15 mouse cellular contexts compared by ENCODE assay signal in genomic region chr4:116782171-116782570, GRCm38 (mm10). TPM values are rescaled to one million over a fixed set of nuclear protein-coding genes. Genes with fewer than 3 reads are reported as not detected.
DNase-seq lines count a peak whose midpoint lies in the region; ATAC-seq and TF ChIP-seq lines count a peak whose summit lies in the region.
"Had no signal": no experiment of that assay in that cellular context is flagged by ENCODE, and none has a peak within 500 bp of the region (broad histone marks: within the 10 kb centered on the region; RNA-seq: fewer than 3 reads in every experiment).

No protein-coding gene starts in this region.

- no peaks in the 10 kb centered on the region for H3K36me3 ChIP-seq in forebrain, embryonic 12.5 days (replicated peaks)
- no peaks in the 10 kb centered on the region for H3K36me3 ChIP-seq in forebrain, embryonic 16.5 days (ENCODE audit: control insufficient read depth, insufficient read depth)
- H3K36me3 ChIP-seq in midbrain, embryonic 10.5 days: no peaks in the 10 kb centered on the region
- H3K36me3 ChIP-seq in midbrain, postnatal 0 days (ENCODE audit: insufficient read depth, low read length): no peaks in the 10 kb centered on the region
- no peaks in the 10 kb centered on the region for H3K36me3 ChIP-seq in neural tube, embryonic 11.5 days (ENCODE audit: control insufficient read depth, insufficient read depth, low read length)
- H3K36me3 ChIP-seq: liver, embryonic 15.5 days had no signal

- peak; percentile 53 for DNase-seq in midbrain, embryonic 10.5 days (ENCODE audit: low spot score)
- DNase-seq in midbrain, postnatal 0 days (ENCODE audit: low spot score): no peak
- peak; percentile 55 for DNase-seq in embryo, embryonic 10 days (ENCODE audit: low spot score)
- peak; percentile 40 for DNase-seq in neural tube, embryonic 11.5 days (ENCODE audit: low spot score)
- DNase-seq in right cerebral cortex, postnatal 25 days: no peak
- no peak for DNase-seq in kidney, postnatal 25 days
- DNase-seq: adrenal gland, postnatal 14 days; cerebellum, adult 18-20 months; gastrocnemius, adult 2 months; lung, postnatal 36 days had no signal

- 5% methylated on average over 8 of the region's 8 CpGs for WGBS in forebrain, embryonic 12.5 days
- WGBS in forebrain, embryonic 16.5 days: 9% methylated on average over 8 of the region's 8 CpGs
- 4% methylated on average over 8 of the region's 8 CpGs for WGBS in midbrain, embryonic 10.5 days
- WGBS in midbrain, postnatal 0 days: 6% methylated on average over 8 of the region's 8 CpGs
- 6% methylated on average over 8 of the region's 8 CpGs for WGBS in neural tube, embryonic 11.5 days

- no peaks in the 10 kb centered on the region for H3K9me3 ChIP-seq in forebrain, embryonic 12.5 days
- H3K9me3 ChIP-seq in forebrain, embryonic 16.5 days (ENCODE audit: control insufficient read depth, low read length): no peaks in the 10 kb centered on the region
- H3K9me3 ChIP-seq in midbrain, embryonic 10.5 days (replicated peaks): 0 out of 2 replicates have a peak, but pooled peaks cover 5% of the 10 kb centered on the region
- no peaks in the 10 kb centered on the region for H3K9me3 ChIP-seq in midbrain, postnatal 0 days (ENCODE audit: low read length)
- peaks cover 2% of the 10 kb centered on the region; the same call in 1 of the 2 replicates for H3K9me3 ChIP-seq in neural tube, embryonic 11.5 days (ENCODE audit: control insufficient read depth, low read length)
- H3K9me3 ChIP-seq: liver, embryonic 15.5 days had no signal

- no peak overlapping the region for H3K4me3 ChIP-seq in forebrain, embryonic 12.5 days (replicated peaks)
- no peak overlapping the region for H3K4me3 ChIP-seq in forebrain, embryonic 16.5 days (replicated peaks; ENCODE audit: low read length)
- peak overlapping the region; percentile 35; the same call in 1 of the 2 replicates for H3K4me3 ChIP-seq in midbrain, embryonic 10.5 days
- H3K4me3 ChIP-seq in midbrain, postnatal 0 days (ENCODE audit: low read depth, low read length): no peak overlapping the region
- H3K4me3 ChIP-seq in neural tube, embryonic 11.5 days (ENCODE audit: low read depth, low read length): no peak overlapping the region
- H3K4me3 ChIP-seq: gastrocnemius, adult 2 months; liver, embryonic 15.5 days had no signal

- H3K4me1 ChIP-seq in forebrain, embryonic 12.5 days: peaks cover 15% of the 10 kb centered on the region
- no peaks in the 10 kb centered on the region for H3K4me1 ChIP-seq in forebrain, embryonic 16.5 days (replicated peaks; ENCODE audit: control insufficient read depth, insufficient read depth, low read length)
- H3K4me1 ChIP-seq in midbrain, embryonic 10.5 days: peaks cover 24% of the 10 kb centered on the region
- H3K4me1 ChIP-seq in midbrain, postnatal 0 days (ENCODE audit: insufficient read depth, low read length): no peaks in the 10 kb centered on the region
- H3K4me1 ChIP-seq in neural tube, embryonic 11.5 days (ENCODE audit: control insufficient read depth, insufficient read depth, low read length): peaks cover 8% of the 10 kb centered on the region
- H3K4me1 ChIP-seq: liver, embryonic 15.5 days had no signal

- no peak for ATAC-seq in forebrain, embryonic 12.5 days (ENCODE audit: low FRiP score)
- ATAC-seq in forebrain, embryonic 16.5 days: no peak
- ATAC-seq in midbrain, postnatal 0 days (ENCODE audit: low FRiP score): no peak
- no peak for ATAC-seq in neural tube, embryonic 11.5 days (ENCODE audit: insufficient read depth, low FRiP score, low TSS enrichment)
- ATAC-seq: inflammation-experienced regulatory T-cells, adult 6 months had no signal

- no peaks in the 10 kb centered on the region for H3K27me3 ChIP-seq in forebrain, embryonic 12.5 days
- H3K27me3 ChIP-seq in forebrain, embryonic 16.5 days (replicated peaks; ENCODE audit: control insufficient read depth, insufficient read depth, low read length): no peaks in the 10 kb centered on the region
- peaks cover 19% of the 10 kb centered on the region for H3K27me3 ChIP-seq in midbrain, embryonic 10.5 days (ENCODE audit: low read depth, poor library complexity, severe bottlenecking)
- H3K27me3 ChIP-seq in midbrain, postnatal 0 days (ENCODE audit: insufficient read depth, low read length): no peaks in the 10 kb centered on the region; the same call in 1 of the 2 replicates
- H3K27me3 ChIP-seq in neural tube, embryonic 11.5 days (ENCODE audit: control insufficient read depth, insufficient read depth, low read length): no peaks in the 10 kb centered on the region
- H3K27me3 ChIP-seq: liver, embryonic 15.5 days had no signal

- H3K27ac ChIP-seq in forebrain, embryonic 12.5 days: no peak overlapping the region
- no peak overlapping the region for H3K27ac ChIP-seq in forebrain, embryonic 16.5 days (ENCODE audit: low read length)
- H3K27ac ChIP-seq in midbrain, embryonic 10.5 days (replicated peaks): peak overlapping the region; percentile 81
- no peak overlapping the region for H3K27ac ChIP-seq in midbrain, postnatal 0 days (ENCODE audit: low read depth, low read length)
- no peak overlapping the region for H3K27ac ChIP-seq in neural tube, embryonic 11.5 days (ENCODE audit: low read depth, low read length)
- H3K27ac ChIP-seq: gastrocnemius, adult 2 months; kidney, postnatal 0 days; liver, embryonic 15.5 days had no signal

- no peak for TF ChIP-seq CTCF in midbrain, postnatal 0 days (IDR thresholded peaks at IDR 0.05)

- H3K9ac ChIP-seq in forebrain, embryonic 12.5 days: no peak overlapping the region
- no peak overlapping the region for H3K9ac ChIP-seq in forebrain, embryonic 16.5 days (replicated peaks; ENCODE audit: low read depth, low read length)
- no peak overlapping the region for H3K9ac ChIP-seq in midbrain, postnatal 0 days (replicated peaks; ENCODE audit: low read length, poor library complexity, severe bottlenecking)
- peak overlapping the region; percentile 47 for H3K9ac ChIP-seq in neural tube, embryonic 11.5 days (ENCODE audit: low read length)
- H3K9ac ChIP-seq: liver, embryonic 15.5 days had no signal

- H3K4me2 ChIP-seq in forebrain, embryonic 12.5 days: 0 out of 2 replicates have a peak overlapping the region, but pooled peaks have one; percentile 5
- no peak overlapping the region for H3K4me2 ChIP-seq in forebrain, embryonic 16.5 days (ENCODE audit: low read length)
- no peak overlapping the region for H3K4me2 ChIP-seq in midbrain, postnatal 0 days (ENCODE audit: low read depth, low read length, poor library complexity, severe bottlenecking)
- H3K4me2 ChIP-seq in neural tube, embryonic 11.5 days (ENCODE audit: low read depth): peak overlapping the region; percentile 24
- H3K4me2 ChIP-seq: liver, embryonic 15.5 days had no signal

RNA-seq across cellular contexts. Expression of gene Toe1, which starts 25.3 kb away (rescaled TPM):
- polyA plus RNA-seq in forebrain, embryonic 12.5 days (2016; fragmentation: Nextera tagmentation; extraction: Ambion mirVana): 32.0 and 34.1 TPM in 2 replicates
- polyA plus RNA-seq in forebrain, embryonic 16.5 days (2015; fragmentation: Nextera tagmentation; extraction: Ambion mirVana): 32.6 and 36.7 TPM in 2 replicates
- 38.8 and 40.9 TPM in 2 replicates for polyA plus RNA-seq in midbrain, embryonic 10.5 days (2016; fragmentation: Nextera tagmentation; extraction: Ambion mirVana)
- total RNA-seq in midbrain, postnatal 0 days (2014; rRNA removed): 38.9 and 42.9 TPM in 2 replicates
- polyA plus RNA-seq in midbrain, postnatal 0 days (2015; fragmentation: Nextera tagmentation; extraction: Ambion mirVana): 22.5 and 26.2 TPM in 2 replicates
- 34.8 and 36.1 TPM in 2 replicates for polyA plus RNA-seq in neural tube, embryonic 11.5 days (2014; fragmentation: Nextera tagmentation; extraction: Ambion mirVana)

RNA-seq across cellular contexts. Expression of gene Mutyh, which starts 25.4 kb away (rescaled TPM):
- polyA plus RNA-seq in forebrain, embryonic 12.5 days (2016; fragmentation: Nextera tagmentation; extraction: Ambion mirVana): 17.7 and 20.5 TPM in 2 replicates
- polyA plus RNA-seq in forebrain, embryonic 16.5 days (2015; fragmentation: Nextera tagmentation; extraction: Ambion mirVana): 8.4 and 10.2 TPM in 2 replicates
- 27.1 and 27.3 TPM in 2 replicates for polyA plus RNA-seq in midbrain, embryonic 10.5 days (2016; fragmentation: Nextera tagmentation; extraction: Ambion mirVana)
- total RNA-seq in midbrain, postnatal 0 days (2014; rRNA removed): 5.1 and 5.6 TPM in 2 replicates
- 3.0 and 4.5 TPM in 2 replicates for polyA plus RNA-seq in midbrain, postnatal 0 days (2015; fragmentation: Nextera tagmentation; extraction: Ambion mirVana)
- polyA plus RNA-seq in neural tube, embryonic 11.5 days (2014; fragmentation: Nextera tagmentation; extraction: Ambion mirVana): 15.5 and 17.4 TPM in 2 replicates

RNA-seq across cellular contexts. Expression of gene Hpdl, which starts 39.3 kb away (rescaled TPM):
- polyA plus RNA-seq in forebrain, embryonic 12.5 days (2016; fragmentation: Nextera tagmentation; extraction: Ambion mirVana): 0.96 and 1.6 TPM in 2 replicates
- polyA plus RNA-seq in forebrain, embryonic 16.5 days (2015; fragmentation: Nextera tagmentation; extraction: Ambion mirVana): 0.48 and 0.52 TPM in 2 replicates
- 1.0 and 1.2 TPM in 2 replicates for polyA plus RNA-seq in midbrain, embryonic 10.5 days (2016; fragmentation: Nextera tagmentation; extraction: Ambion mirVana)
- total RNA-seq in midbrain, postnatal 0 days (2014; rRNA removed): 0.55 and 0.71 TPM in 2 replicates
- polyA plus RNA-seq in midbrain, postnatal 0 days (2015; fragmentation: Nextera tagmentation; extraction: Ambion mirVana): 0.74 and 1.1 TPM in 2 replicates
- 1.2 and 1.3 TPM in 2 replicates for polyA plus RNA-seq in neural tube, embryonic 11.5 days (2014; fragmentation: Nextera tagmentation; extraction: Ambion mirVana)

Comparison
In these comparisons a context has a peak if more than half of its experiments do, and no peak if none do; other contexts are left out.
1. H3K4me2 ChIP-seq: peak in forebrain, embryonic 12.5 days (single experiment) and neural tube, embryonic 11.5 days (single experiment); none in forebrain, embryonic 16.5 days (single experiment) and midbrain, postnatal 0 days (single experiment).
2. DNase-seq: peak in midbrain, embryonic 10.5 days (single experiment), embryo, embryonic 10 days (single experiment) and neural tube, embryonic 11.5 days (single experiment); none in midbrain, postnatal 0 days (single experiment), right cerebral cortex, postnatal 25 days (single experiment) and kidney, postnatal 25 days (0 of 2).